Mouse (Mus musculus): ENCODE results near the gene Gm5725.
"Not testable (repeated sequence)": the region's sequence is repeated elsewhere in the genome, so short reads cannot be mapped to it uniquely, and the experiment has no call there.

The Gm5725 gene

GRCm38 (mm10) chr7:21844167-21844566 lies at the start of gene Gm5725:
Gene Gm5725 (minus strand): TSS chr7:21844267.
- not testable (repeated sequence) for DNase-seq

GRCm38 (mm10) chr7:21832051-21832450 lies 12.0 kb downstream of the Gm5725 start, which contains the start of gene Vmn1r135:
Gene Vmn1r135 (plus strand): TSS chr7:21832351.
- not testable (repeated sequence) for DNase-seq

- DNase-seq = not testable (repeated sequence)
Observed at GRCm38 (mm10) chr7:21796628-21797027, 47.4 kb downstream of the Gm5725 start, which contains the start of gene Gm4177. Gene Gm4177 (minus strand): TSS chr7:21796728.

Measured in kidney, adult 9 months (tissue).